Mouse (Mus musculus): ENCODE measurements around the gene Apln. TPM values are rescaled to one million over a fixed set of nuclear protein-coding genes. Genes with fewer than 3 reads are reported as not detected.

Apln gene
- polyA plus RNA-seq, 1 experiment from 2014 or later = 6.1 TPM

- no peak overlapping the region for H3K4me2 ChIP-seq (ENCODE audit: low read length)
- H3K27me3 ChIP-seq (ENCODE audit: insufficient read depth, low read length) = no peaks in the 10 kb centered on the region
- H3K9me3 ChIP-seq (replicated peaks; ENCODE audit: low read length) = no peaks in the 10 kb centered on the region
- H3K27ac ChIP-seq = no peak overlapping the region
- WGBS = 83% methylated on average over 1 of the region's 1 CpGs
- TF ChIP-seq CTCF (IDR thresholded peaks at IDR 0.05; ENCODE audit: low read depth) = no peak; the same call in 1 of the 2 replicates
- no peak for DNase-seq (ENCODE audit: low spot score)
- H3K36me3 ChIP-seq (ENCODE audit: insufficient read depth, low read length) = no peaks in the 10 kb centered on the region
- no peak overlapping the region for H3K4me3 ChIP-seq (replicated peaks; ENCODE audit: low read depth, low read length)
- no peak for ATAC-seq (replicated peaks; ENCODE audit: low FRiP score, low read depth)
- H3K9ac ChIP-seq (ENCODE audit: low read depth, low read length) = no peak overlapping the region
- no peaks in the 10 kb centered on the region for H3K4me1 ChIP-seq (replicated peaks; ENCODE audit: insufficient read depth, low read length)
These were observed 11.8 kb downstream of the Apln start for GRCm38 (mm10) chrX:48022811-48023210.

DNA sequence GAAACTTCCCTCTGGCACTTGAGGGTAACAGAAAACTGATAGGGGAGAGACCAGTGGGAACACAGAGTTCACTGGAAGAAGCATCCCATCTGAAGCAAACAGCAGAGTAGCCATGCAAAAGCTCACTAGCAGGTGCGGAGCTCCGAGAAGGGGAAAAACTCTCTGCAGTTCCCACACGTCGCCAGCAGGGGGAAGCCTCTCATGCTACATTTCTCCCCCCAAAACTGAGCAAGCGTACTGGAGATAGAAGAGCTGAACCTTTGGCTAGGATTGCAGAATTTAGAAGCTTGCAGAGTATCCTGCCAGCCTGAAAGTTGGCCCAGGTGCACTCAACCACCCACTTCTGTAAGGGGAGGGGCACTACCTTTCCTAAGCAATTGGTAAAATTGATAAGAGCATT lies 14.7 kb downstream of the Apln start:
- Histone ChIP-seq H3K9ac (ENCODE audit: low read depth, low read length) (no peak overlapping the region), H3K27me3 (ENCODE audit: insufficient read depth, low read length) (no peaks in the 10 kb centered on the region), H3K4me2 (ENCODE audit: low read length) (no peak overlapping the region), H3K9me3 (replicated peaks; ENCODE audit: low read length) (no peaks in the 10 kb centered on the region), H3K4me3 (replicated peaks; ENCODE audit: low read depth, low read length) (no peak overlapping the region), H3K27ac (no peak overlapping the region), H3K4me1 (replicated peaks; ENCODE audit: insufficient read depth, low read length) (no peaks in the 10 kb centered on the region), H3K36me3 (ENCODE audit: insufficient read depth, low read length) (no peaks in the 10 kb centered on the region)
- ATAC-seq (replicated peaks; ENCODE audit: low FRiP score, low read depth) (no peak), DNase-seq (ENCODE audit: low spot score) (peak; percentile 69)
- 26% methylated on average over 5 of the region's 5 CpGs for WGBS
- TF ChIP-seq CTCF (IDR thresholded peaks at IDR 0.05; ENCODE audit: low read depth) = peak; percentile 83

GRCm38 (mm10) chrX:48019359-48019758 lies 15.3 kb downstream of the Apln start:
- H3K9me3 ChIP-seq (replicated peaks; ENCODE audit: low read length) = no peaks in the 10 kb centered on the region
- no peak overlapping the region for H3K9ac ChIP-seq (ENCODE audit: low read depth, low read length)
- no peaks in the 10 kb centered on the region for H3K36me3 ChIP-seq (ENCODE audit: insufficient read depth, low read length)
- H3K27me3 ChIP-seq (ENCODE audit: insufficient read depth, low read length) = no peaks in the 10 kb centered on the region
- H3K4me3 ChIP-seq (replicated peaks; ENCODE audit: low read depth, low read length) = no peak overlapping the region
- ATAC-seq (replicated peaks; ENCODE audit: low FRiP score, low read depth) = no peak
- WGBS = 55% methylated on average over 15 of the region's 15 CpGs
- no peak for TF ChIP-seq CTCF (IDR thresholded peaks at IDR 0.05; ENCODE audit: low read depth)
- no peak overlapping the region for H3K27ac ChIP-seq
- DNase-seq (ENCODE audit: low spot score) = no peak
- no peak overlapping the region for H3K4me2 ChIP-seq (ENCODE audit: low read length)
- no peaks in the 10 kb centered on the region for H3K4me1 ChIP-seq (replicated peaks; ENCODE audit: insufficient read depth, low read length)

- Histone ChIP-seq H3K36me3 (ENCODE audit: insufficient read depth, low read length) (no peaks in the 10 kb centered on the region), H3K9ac (ENCODE audit: low read depth, low read length) (no peak overlapping the region), H3K4me2 (ENCODE audit: low read length) (no peak overlapping the region), H3K27me3 (ENCODE audit: insufficient read depth, low read length) (no peaks in the 10 kb centered on the region), H3K27ac (no peak overlapping the region), H3K4me1 (replicated peaks; ENCODE audit: insufficient read depth, low read length) (no peaks in the 10 kb centered on the region), H3K4me3 (replicated peaks; ENCODE audit: low read depth, low read length) (no peak overlapping the region), H3K9me3 (replicated peaks; ENCODE audit: low read length) (no peaks in the 10 kb centered on the region)
- 69% methylated on average over 7 of the region's 7 CpGs for WGBS
- ATAC-seq (replicated peaks; ENCODE audit: low FRiP score, low read depth) = no peak
- TF ChIP-seq CTCF (IDR thresholded peaks at IDR 0.05; ENCODE audit: low read depth) = no peak
- no peak for DNase-seq (ENCODE audit: low spot score)
These were observed 17.6 kb downstream of the Apln start for GRCm38 (mm10) chrX:48016906-48017601.

GRCm38 (mm10) chrX:48011656-48012055 lies 23.0 kb downstream of the Apln start:
- H3K4me2 ChIP-seq (ENCODE audit: low read length) = no peak overlapping the region
- no peaks in the 10 kb centered on the region for H3K9me3 ChIP-seq (replicated peaks; ENCODE audit: low read length)
- H3K36me3 ChIP-seq (ENCODE audit: insufficient read depth, low read length) = no peaks in the 10 kb centered on the region
- H3K9ac ChIP-seq (ENCODE audit: low read depth, low read length) = no peak overlapping the region
- H3K4me1 ChIP-seq (replicated peaks; ENCODE audit: insufficient read depth, low read length) = no peaks in the 10 kb centered on the region
- ATAC-seq (replicated peaks; ENCODE audit: low FRiP score, low read depth) (no peak), DNase-seq (ENCODE audit: low spot score) (no peak)
- no peak for TF ChIP-seq CTCF (IDR thresholded peaks at IDR 0.05; ENCODE audit: low read depth)
- no peaks in the 10 kb centered on the region for H3K27me3 ChIP-seq (ENCODE audit: insufficient read depth, low read length)
- no peak overlapping the region for H3K27ac ChIP-seq
- H3K4me3 ChIP-seq (replicated peaks; ENCODE audit: low read depth, low read length) = no peak overlapping the region
- 92% methylated on average over 3 of the region's 3 CpGs for WGBS

DNA sequence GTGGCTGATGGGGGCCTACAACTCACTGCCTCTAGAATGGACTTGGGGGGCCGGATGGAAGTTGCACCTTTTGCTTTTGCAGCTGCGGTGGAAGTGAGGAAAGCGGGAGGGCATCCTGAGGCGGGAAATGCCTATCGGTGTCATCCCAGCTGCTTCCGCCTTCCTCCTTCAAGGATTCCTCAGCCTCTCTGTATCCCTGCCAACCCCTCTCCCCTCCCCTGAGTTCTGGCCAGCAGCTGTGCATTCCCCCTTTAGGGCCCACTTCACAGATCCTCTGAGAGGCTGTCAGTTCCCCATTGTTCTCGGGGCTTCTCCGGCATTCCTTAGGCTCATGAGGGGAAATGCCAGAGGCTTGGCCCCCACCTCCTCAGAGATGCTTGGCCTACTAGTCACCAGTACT lies 28.6 kb downstream of the Apln start:
- Histone ChIP-seq H3K9me3 (replicated peaks; ENCODE audit: low read length) (no peaks in the 10 kb centered on the region), H3K4me3 (replicated peaks; ENCODE audit: low read depth, low read length) (no peak overlapping the region), H3K4me1 (replicated peaks; ENCODE audit: insufficient read depth, low read length) (no peaks in the 10 kb centered on the region), H3K9ac (ENCODE audit: low read depth, low read length) (no peak overlapping the region), H3K27ac (no peak overlapping the region), H3K27me3 (ENCODE audit: insufficient read depth, low read length) (no peaks in the 10 kb centered on the region), H3K36me3 (ENCODE audit: insufficient read depth, low read length) (no peaks in the 10 kb centered on the region), H3K4me2 (ENCODE audit: low read length) (no peak overlapping the region)
- no peak for TF ChIP-seq CTCF (IDR thresholded peaks at IDR 0.05; ENCODE audit: low read depth)
- no peak for ATAC-seq (replicated peaks; ENCODE audit: low FRiP score, low read depth)
- peak; percentile 34 for DNase-seq (ENCODE audit: low spot score)
- WGBS = 80% methylated on average over 8 of the region's 8 CpGs

DNA sequence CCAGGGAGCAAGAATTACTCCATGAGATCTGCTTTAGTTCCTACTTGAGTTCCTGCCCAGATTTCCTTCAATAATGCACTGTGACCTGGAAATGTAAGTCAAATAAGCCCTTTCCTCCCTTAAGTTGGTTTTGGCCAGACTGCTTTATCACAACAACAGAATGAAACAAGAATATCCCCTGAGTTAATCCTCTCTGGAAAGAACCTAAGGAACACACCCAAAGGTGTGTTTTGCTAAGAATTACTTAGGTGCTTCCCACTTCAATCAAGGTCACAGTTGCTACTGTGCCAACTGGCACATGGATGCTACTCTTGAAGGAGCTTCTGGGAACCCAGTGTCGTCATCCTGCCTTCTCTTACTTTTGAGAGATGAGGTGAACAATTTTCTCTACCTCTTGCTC lies 29.9 kb downstream of the Apln start:
- Histone ChIP-seq H3K27me3 (ENCODE audit: insufficient read depth, low read length) (no peaks in the 10 kb centered on the region), H3K4me2 (ENCODE audit: low read length) (no peak overlapping the region), H3K9ac (ENCODE audit: low read depth, low read length) (no peak overlapping the region), H3K36me3 (ENCODE audit: insufficient read depth, low read length) (no peaks in the 10 kb centered on the region), H3K4me1 (replicated peaks; ENCODE audit: insufficient read depth, low read length) (no peaks in the 10 kb centered on the region), H3K27ac (no peak overlapping the region), H3K9me3 (replicated peaks; ENCODE audit: low read length) (no peaks in the 10 kb centered on the region), H3K4me3 (replicated peaks; ENCODE audit: low read depth, low read length) (no peak overlapping the region)
- DNase-seq (ENCODE audit: low spot score) (no peak), ATAC-seq (replicated peaks; ENCODE audit: low FRiP score, low read depth) (no peak)
- WGBS = 59% methylated on average over 1 of the region's 1 CpGs
- TF ChIP-seq CTCF (IDR thresholded peaks at IDR 0.05; ENCODE audit: low read depth) = no peak

All from kidney, postnatal 0 days (tissue).